Mouse (Mus musculus) liver, postnatal 0 days (tissue): ENCODE measurements around the gene Batf.

Experiments
- CTCF ChIP-seq: sonication (generic); IDR thresholded peaks from 2 replicates; pipeline ENCODE4 v1.5.1; 2016; ENCODE audit warnings: antibody characterized with exemption, low read depth
- EP300 ChIP-seq: IDR thresholded peaks from 2 replicates; pipeline ENCODE4 v1.6.1; 2016; ENCODE audit warnings: antibody characterized with exemption, low read depth, mild to moderate bottlenecking

GRCm38 (mm10) chr12:85647346-85647745 is 39.1 kb upstream of the Batf start:
- TF ChIP-seq EP300, result no peak
- TF ChIP-seq CTCF, result peak; percentile 65
